Mouse (Mus musculus) myocyte (in vitro differentiated cells): ENCODE results near the gene Fhit.

Experiments
- CEBPB ChIP-seq: IDR thresholded peaks from 2 replicates; pipeline ENCODE4 v1.6.1; 2011; ENCODE audit warnings: mild to moderate bottlenecking, moderate library complexity; ENCODE audit not compliant: poor library complexity, insufficient read depth, severe bottlenecking
- E2F4 ChIP-seq: IDR thresholded peaks from one replicate; pipeline ENCODE4 v1.6.1; 2011; ENCODE audit warnings: mild to moderate bottlenecking, control low read depth, moderate library complexity; ENCODE audit not compliant: insufficient read depth
- MAX ChIP-seq: IDR thresholded peaks from one replicate; pipeline ENCODE4 v1.6.1; 2011; ENCODE audit warnings: low read depth, mild to moderate bottlenecking, control low read depth
- MYOD1 ChIP-seq, 3 experiments: IDR thresholded peaks; one replicate each; pipeline ENCODE4 v1.6.1; 2011; ENCODE audit warnings: control low read depth in 2 of 3, low read depth in 2 of 3, mild to moderate bottlenecking in 2 of 3, moderate library complexity in 1 of 3; ENCODE audit not compliant: insufficient read length in 2 of 3, control insufficient read depth in 1 of 3
- POLR2A ChIP-seq: IDR thresholded peaks from one replicate; pipeline ENCODE4 v1.6.1; 2011; ENCODE audit warnings: low read depth, mild to moderate bottlenecking, control low read depth, moderate library complexity; ENCODE audit not compliant: insufficient read length
- POLR2AphosphoS2 ChIP-seq: IDR thresholded peaks from one replicate; pipeline ENCODE4 v1.6.1; 2011; ENCODE audit warnings: low read depth, control low read depth; ENCODE audit not compliant: insufficient read length
- TCF12 ChIP-seq: IDR thresholded peaks from one replicate; pipeline ENCODE4 v1.6.1; 2011; ENCODE audit warnings: mild to moderate bottlenecking, control low read depth; ENCODE audit not compliant: poor library complexity, insufficient read depth, severe bottlenecking
- TCF3 ChIP-seq: IDR thresholded peaks from one replicate; pipeline ENCODE4 v1.6.1; 2011; ENCODE audit warnings: low read depth, control low read depth; ENCODE audit not compliant: insufficient read length
- USF1 ChIP-seq: IDR thresholded peaks from one replicate; pipeline ENCODE4 v1.6.1; 2011; ENCODE audit warnings: low read depth, mild to moderate bottlenecking, control low read depth, moderate library complexity

DNA sequence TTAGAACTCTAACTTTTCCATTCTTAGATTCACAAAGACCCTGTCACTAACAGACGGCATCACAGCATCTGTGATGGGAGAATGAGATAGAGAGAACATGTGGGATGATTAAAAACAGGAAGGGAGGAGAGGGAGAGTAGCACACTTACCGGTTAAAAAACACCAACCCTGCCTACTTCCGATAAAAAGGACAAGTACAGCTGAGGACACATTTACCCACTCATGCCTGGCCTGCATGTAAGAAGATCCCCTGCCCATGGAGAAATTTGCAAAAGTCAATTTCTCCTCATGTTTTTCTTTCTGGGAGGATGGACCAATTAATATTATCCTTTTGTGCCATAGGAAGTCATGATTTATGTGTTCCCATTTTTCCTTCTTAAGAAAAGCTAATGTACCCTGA is 1198.0 kb downstream of the Fhit start:
- TF ChIP-seq USF1 (no peak), POLR2A (no peak), TCF3 (no peak), CEBPB (no peak), POLR2AphosphoS2 (no peak), MAX (no peak), MYOD1 (IDR thresholded peaks at IDR 0.05; ENCODE audit: control insufficient read depth in 1 of 3, insufficient read length in 2 of 3, low read depth in 2 of 3) (no peak), E2F4 (no peak), TCF12 (no peak)
